Mouse (Mus musculus): ENCODE results near the gene Fgr.

Fgr gene

GRCm38 (mm10) chr4:133014896-133015709 is 41.2 kb downstream of the Fgr start:
- peak; percentile 72 for DNase-seq (ENCODE audit: low read depth, low spot score)

GRCm38 (mm10) chr4:133015710-133016651 is 42.1 kb downstream of the Fgr start:
- DNase-seq (ENCODE audit: low read depth, low spot score) = peak; percentile 67

GRCm38 (mm10) chr4:133016677-133017415 is 43.0 kb downstream of the Fgr start:
- peak; percentile 75 for DNase-seq (ENCODE audit: low read depth, low spot score)

GRCm38 (mm10) chr4:133017597-133018262 is 43.8 kb downstream of the Fgr start:
- DNase-seq (ENCODE audit: low read depth, low spot score) = peak; percentile 78

GRCm38 (mm10) chr4:133018263-133018798 is 44.4 kb downstream of the Fgr start:
- no peak for DNase-seq (ENCODE audit: low read depth, low spot score)

GRCm38 (mm10) chr4:133020721-133021120 is 46.8 kb downstream of the Fgr start:
- no peak for DNase-seq (ENCODE audit: low read depth, low spot score)

- DNase-seq (ENCODE audit: low read depth, low spot score) = peak; percentile 79
These were observed 47.3 kb downstream of the Fgr start for GRCm38 (mm10) chr4:133021181-133021671.

GRCm38 (mm10) chr4:133022217-133022616 is 48.3 kb downstream of the Fgr start:
- no peak for DNase-seq (ENCODE audit: low read depth, low spot score)

GRCm38 (mm10) chr4:133022954-133023635 is 49.2 kb downstream of the Fgr start:
- no peak for DNase-seq (ENCODE audit: low read depth, low spot score)

- DNase-seq (ENCODE audit: low read depth, low spot score) = no peak
These were observed 49.7 kb downstream of the Fgr start for GRCm38 (mm10) chr4:133023636-133024035.

GRCm38 (mm10) chr4:133024404-133024803 is 50.5 kb downstream of the Fgr start:
- DNase-seq (ENCODE audit: low read depth, low spot score) = no peak

GRCm38 (mm10) chr4:133024969-133025685 is 51.2 kb downstream of the Fgr start:
- DNase-seq (ENCODE audit: low read depth, low spot score) = no peak

GRCm38 (mm10) chr4:133026272-133026671 is 52.4 kb downstream of the Fgr start:
- no peak for DNase-seq (ENCODE audit: low read depth, low spot score)

GRCm38 (mm10) chr4:133026826-133027375 is 53.0 kb downstream of the Fgr start:
- no peak for DNase-seq (ENCODE audit: low read depth, low spot score)

GRCm38 (mm10) chr4:133027721-133028120 is 53.8 kb downstream of the Fgr start:
- DNase-seq (ENCODE audit: low read depth, low spot score) = no peak

- no peak for DNase-seq (ENCODE audit: low read depth, low spot score)
These were observed 54.3 kb downstream of the Fgr start for GRCm38 (mm10) chr4:133028193-133028592.

GRCm38 (mm10) chr4:133028875-133029274 is 55.0 kb downstream of the Fgr start:
- no peak for DNase-seq (ENCODE audit: low read depth, low spot score)

GRCm38 (mm10) chr4:133032410-133033095 is 58.7 kb downstream of the Fgr start:
- DNase-seq (ENCODE audit: low read depth, low spot score) = no peak

- DNase-seq (ENCODE audit: low read depth, low spot score) = no peak
These were observed 60.6 kb downstream of the Fgr start for GRCm38 (mm10) chr4:133034478-133034877.

Data from brain, adult 2 months (tissue).